Mouse (Mus musculus) MEL (cell line): ENCODE data around the gene Dlgap1.

Source experiments
- CHD2 ChIP-seq: IDR thresholded peaks from 2 replicates; pipeline ENCODE4 v1.6.1; 2011; ENCODE audit warnings: low read length, improper control_type of control experiment
- CTCF ChIP-seq, 3 experiments: IDR thresholded peaks in 2 of 3; conservative IDR thresholded peaks in 1 of 3; 2 replicates each; pipeline ENCODE4 v1.5.1; 2011 to 2012; ENCODE audit warnings: low read length in 3 of 3, low read depth in 2 of 3, mild to moderate bottlenecking in 2 of 3, improper control_type of control experiment in 1 of 3, inconsistent platforms in 1 of 3, mixed read lengths in 1 of 3, moderate library complexity in 1 of 3; ENCODE audit not compliant: control insufficient read depth in 1 of 3, insufficient read depth in 1 of 3, poor library complexity in 1 of 3, severe bottlenecking in 1 of 3
- E2F4 ChIP-seq: IDR thresholded peaks from 2 replicates; pipeline ENCODE4 v1.6.1; 2011; ENCODE audit warnings: low read depth, low read length, improper control_type of control experiment, borderline replicate concordance
- ELF1 ChIP-seq: IDR thresholded peaks from 2 replicates; pipeline ENCODE4 v1.6.1; 2014; ENCODE audit warnings: low read depth, mild to moderate bottlenecking, inconsistent platforms, low read length, improper control_type of control experiment, moderate library complexity
- MAX ChIP-seq: IDR thresholded peaks from 2 replicates; pipeline ENCODE4 v1.6.1; 2011; ENCODE audit warnings: low read length, improper control_type of control experiment
- POLR2A ChIP-seq, 2 experiments: IDR thresholded peaks; 2 replicates each; pipeline ENCODE4 v1.6.1; 2011 to 2012; ENCODE audit warnings: low read length in 2 of 2, mild to moderate bottlenecking in 2 of 2, control low read depth in 1 of 2, improper control_type of control experiment in 1 of 2, low read depth in 1 of 2, moderate library complexity in 1 of 2; ENCODE audit not compliant: control insufficient read depth in 1 of 2, insufficient read depth in 1 of 2, poor library complexity in 1 of 2
- TBP ChIP-seq: IDR thresholded peaks from 2 replicates; pipeline ENCODE4 v1.8.0; 2011; ENCODE audit warnings: low read depth, low read length, improper control_type of control experiment
- ZC3H11A ChIP-seq: IDR thresholded peaks from 2 replicates; pipeline ENCODE4 v1.6.1; 2012; ENCODE audit warnings: low read depth, mild to moderate bottlenecking, inconsistent platforms, low read length, improper control_type of control experiment

- TF ChIP-seq E2F4, result no peak
- no peak for TF ChIP-seq TBP
- TF ChIP-seq ELF1, result no peak
- no peak for TF ChIP-seq POLR2A (IDR thresholded peaks at IDR 0.05; ENCODE audit: control insufficient read depth in 1 of 2, insufficient read depth in 1 of 2, low read depth in 1 of 2, low read length in 2 of 2, poor library complexity in 1 of 2)
- TF ChIP-seq CTCF (IDR thresholded peaks at IDR 0.05 in 2 of 3, conservative IDR thresholded peaks at IDR 0.05 in 1 of 3; ENCODE audit: control insufficient read depth in 1 of 3, insufficient read depth in 1 of 3, low read depth in 2 of 3, low read length in 3 of 3, poor library complexity in 1 of 3, severe bottlenecking in 1 of 3), result no peak
- no peak for TF ChIP-seq CHD2
- TF ChIP-seq MAX, result no peak
- TF ChIP-seq ZC3H11A, result no peak
Observed at GRCm38 (mm10) chr17:70815001-70815400, 846.1 kb downstream of the Dlgap1 start.
